Mouse (Mus musculus) erythroblast, embryonic 14.5 days (primary cell): Measurements from ENCODE around the gene Sik1. TPM values are rescaled to one million over a fixed set of nuclear protein-coding genes. Genes with fewer than 3 reads are reported as not detected.
"Not testable (repeated sequence)": the region's sequence is repeated elsewhere in the genome, so short reads cannot be mapped to it uniquely, and the experiment has no call there.

Source experiments
- H3K27me3 ChIP-seq: 2 replicates; pipeline ENCODE4 v1.6.1; 2012; ENCODE audit warnings: inconsistent platforms; ENCODE audit not compliant: control insufficient read depth
- H3K36me3 ChIP-seq: 2 replicates; pipeline ENCODE4 v1.6.1; 2012; ENCODE audit warnings: mild to moderate bottlenecking, inconsistent platforms; ENCODE audit not compliant: control insufficient read depth
- H3K4me1 ChIP-seq: 2 replicates; pipeline ENCODE4 v1.6.1; 2012; ENCODE audit warnings: inconsistent platforms; ENCODE audit not compliant: control insufficient read depth
- H3K4me3 ChIP-seq: replicated peaks from 2 replicates; pipeline ENCODE3; 2012; ENCODE audit warnings: moderate library complexity, mild to moderate bottlenecking, inconsistent platforms
- H3K9me3 ChIP-seq: 2 replicates; pipeline ENCODE4 v1.6.1; 2012; ENCODE audit warnings: low read length, inconsistent platforms, mixed read lengths; ENCODE audit not compliant: control insufficient read depth
- GATA1 ChIP-seq: IDR thresholded peaks from 2 replicates; pipeline ENCODE4 v1.6.1; 2012; ENCODE audit warnings: low read length, inconsistent platforms, mixed read lengths
- TAL1 ChIP-seq: IDR thresholded peaks from 3 replicates; pipeline ENCODE4 v1.6.1; 2012; ENCODE audit warnings: low read length, inconsistent platforms, mixed read lengths
- polyA plus RNA-seq: library from polyadenylated mRNA; stranded (reverse); fragments of >175 nt; gene quantifications from 2 replicates; pipeline ENCODE4 v1.2.3, GENCODE M21; 2012

The Sik1 gene
- polyA plus RNA-seq, 1 experiment = 0.87 TPM

DNA sequence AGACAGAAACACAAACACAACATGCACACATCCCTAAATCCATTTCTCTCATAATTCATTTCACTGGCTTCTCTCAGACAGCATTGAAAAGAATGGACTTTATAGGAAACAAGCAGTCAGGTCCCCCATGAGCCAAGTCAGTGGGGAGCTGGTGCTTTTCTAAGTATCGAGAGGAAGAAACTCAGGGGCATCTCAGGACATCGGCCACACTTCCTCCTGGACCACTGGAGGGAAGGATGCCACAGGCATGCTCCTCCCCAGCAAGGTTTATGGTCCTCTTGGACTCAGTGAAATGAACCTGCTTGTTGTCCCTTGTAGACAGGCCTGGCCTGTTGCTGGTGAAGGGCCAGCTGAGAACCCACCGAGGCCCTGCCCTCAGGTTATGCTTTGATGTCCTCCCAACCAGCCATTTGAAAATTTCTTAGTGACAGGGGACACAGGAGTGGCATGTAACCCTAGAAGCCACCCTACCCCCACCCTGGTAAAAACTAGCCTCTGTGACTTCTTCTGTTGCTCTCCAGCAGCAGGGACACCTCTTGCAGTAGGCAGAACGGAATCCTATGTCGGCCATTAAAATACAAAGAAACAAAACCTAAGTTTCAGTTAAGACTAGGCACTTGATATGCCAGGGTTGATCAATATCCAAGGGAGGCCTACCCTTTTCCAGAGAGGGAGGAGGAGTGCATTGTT is 37.9 kb upstream of the Sik1 start:
- Histone ChIP-seq H3K4me1 (peaks cover 57% of the 10 kb centered on the region), H3K36me3 (no peaks in the 10 kb centered on the region), H3K9me3 (no peaks in the 10 kb centered on the region), H3K4me3 (no peak overlapping the region), H3K27me3 (no peaks in the 10 kb centered on the region)
- TF ChIP-seq GATA1 (no peak), TAL1 (no peak)

DNA sequence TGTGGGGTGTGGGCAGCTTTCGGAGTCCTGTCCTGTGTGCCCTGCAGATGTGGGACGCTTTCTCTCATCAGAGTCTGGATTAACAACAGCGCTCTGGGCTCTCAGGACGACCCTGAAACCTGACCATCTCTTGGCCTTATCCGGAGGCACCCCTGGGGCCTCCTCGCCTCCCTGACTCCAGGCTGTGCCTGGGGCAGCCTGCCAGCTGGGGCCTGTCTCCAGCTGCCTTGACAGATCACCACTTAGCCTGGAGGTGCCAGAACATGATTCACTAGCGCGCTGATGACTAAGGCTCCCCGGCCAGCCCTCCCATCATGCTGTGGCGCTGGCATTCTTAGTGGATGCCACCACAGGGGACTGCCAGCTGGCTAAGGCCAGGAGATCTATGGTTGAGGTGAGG is 37.1 kb upstream of the Sik1 start:
- Histone ChIP-seq H3K36me3 (no peaks in the 10 kb centered on the region), H3K4me3 (no peak overlapping the region), H3K4me1 (peaks cover 50% of the 10 kb centered on the region), H3K9me3 (no peaks in the 10 kb centered on the region), H3K27me3 (no peaks in the 10 kb centered on the region)
- TF ChIP-seq TAL1 (no peak), GATA1 (no peak)

DNA sequence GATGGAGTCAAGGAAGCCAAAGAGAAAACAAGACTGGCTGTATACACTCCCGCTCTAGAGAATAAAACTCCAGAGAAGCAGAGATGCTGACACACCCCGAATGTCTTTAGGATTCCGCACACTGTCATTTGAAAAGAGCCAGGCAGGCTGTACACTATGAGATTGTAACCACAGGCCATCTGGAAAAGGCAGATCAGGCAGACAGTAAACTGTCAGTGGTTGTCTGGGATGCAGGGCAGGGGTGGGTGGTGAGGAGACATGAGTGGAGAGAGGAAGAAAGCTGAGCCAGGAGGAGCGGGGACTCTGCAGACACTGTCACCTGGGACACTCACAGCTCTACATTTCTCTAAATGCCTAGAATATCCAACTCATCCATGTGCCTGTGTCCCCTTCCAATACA is 36.3 kb upstream of the Sik1 start:
- no peak overlapping the region for H3K4me3 ChIP-seq
- TF ChIP-seq TAL1 (no peak), GATA1 (no peak)
- H3K9me3 ChIP-seq = no peaks in the 10 kb centered on the region
- peaks cover 41% of the 10 kb centered on the region for H3K4me1 ChIP-seq
- no peaks in the 10 kb centered on the region for H3K36me3 ChIP-seq
- H3K27me3 ChIP-seq = no peaks in the 10 kb centered on the region

DNA sequence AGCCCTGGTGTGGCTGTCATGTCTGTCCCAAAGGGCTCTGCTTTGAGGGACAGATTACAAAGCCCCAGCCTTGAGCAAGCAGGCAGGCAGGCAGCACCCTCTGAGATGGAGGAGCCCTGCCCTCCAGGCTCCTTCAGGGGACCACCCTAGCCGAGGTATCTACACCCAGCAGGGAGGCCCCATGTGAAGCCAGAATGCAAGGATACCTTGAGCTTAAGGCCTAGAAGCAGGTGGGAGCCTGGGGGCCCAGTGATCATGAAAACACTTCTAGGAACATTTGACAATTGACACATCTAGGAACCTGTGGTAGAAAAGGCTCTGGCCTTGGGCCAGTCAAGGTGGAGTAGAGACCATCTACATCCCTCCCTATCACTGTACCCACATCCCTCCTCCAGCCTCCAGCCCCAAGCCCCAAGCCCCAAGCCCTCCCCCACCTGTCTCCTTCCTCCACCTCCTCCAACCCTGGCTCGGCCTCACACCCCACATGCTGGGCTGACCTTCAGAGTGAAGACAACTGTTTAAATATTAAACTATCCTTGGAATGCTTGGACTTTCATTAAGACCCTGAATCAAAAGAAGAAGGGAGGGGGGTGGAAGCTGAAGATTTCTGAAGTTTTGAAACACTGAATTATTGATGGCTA is 34.8 kb upstream of the Sik1 start:
- Histone ChIP-seq H3K9me3 (no peaks in the 10 kb centered on the region), H3K36me3 (no peaks in the 10 kb centered on the region), H3K4me1 (peaks cover 32% of the 10 kb centered on the region), H3K27me3 (no peaks in the 10 kb centered on the region), H3K4me3 (no peak overlapping the region)
- no peak for TF ChIP-seq GATA1
- no peak for TF ChIP-seq TAL1

DNA sequence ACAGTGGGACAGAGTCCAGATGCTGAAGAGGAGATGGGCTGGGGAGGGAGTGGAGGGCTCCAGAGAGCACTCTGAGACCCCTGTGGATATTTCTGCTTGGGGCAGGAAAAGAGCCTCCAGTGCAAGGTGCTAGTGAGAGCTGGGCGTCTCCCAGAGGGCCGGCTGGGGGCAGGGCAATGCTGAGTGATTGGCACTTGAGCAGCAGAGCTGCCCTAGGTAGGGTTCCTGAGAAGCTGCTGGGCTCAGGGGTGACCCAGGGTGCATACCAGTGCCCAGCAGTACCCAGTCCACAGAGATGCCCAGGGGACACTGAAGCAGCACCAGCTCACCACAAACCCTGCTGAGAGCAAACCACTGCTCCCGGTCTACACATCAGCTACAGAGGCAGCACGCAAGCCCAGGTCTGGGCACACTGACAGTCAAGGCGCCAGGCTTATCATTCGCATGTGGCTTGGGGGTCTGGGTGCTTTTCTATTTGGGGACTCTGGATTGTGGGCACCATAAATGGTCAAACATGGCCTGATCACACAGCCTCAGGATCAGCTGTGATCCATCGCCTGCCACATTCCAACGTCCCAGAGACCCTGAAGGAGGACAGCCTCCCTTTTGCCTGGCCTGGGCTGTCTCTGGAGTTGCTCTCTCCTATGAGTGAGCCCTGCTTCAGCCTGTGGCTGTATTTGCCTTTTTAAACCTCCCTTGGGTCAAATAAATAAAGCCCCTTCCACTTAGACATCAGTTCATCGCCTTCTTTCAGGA is 34.0 kb upstream of the Sik1 start:
- Histone ChIP-seq H3K36me3 (no peaks in the 10 kb centered on the region), H3K4me3 (no peak overlapping the region), H3K4me1 (peaks cover 32% of the 10 kb centered on the region), H3K27me3 (no peaks in the 10 kb centered on the region), H3K9me3 (no peaks in the 10 kb centered on the region)
- no peak for TF ChIP-seq TAL1
- TF ChIP-seq GATA1 = no peak

DNA sequence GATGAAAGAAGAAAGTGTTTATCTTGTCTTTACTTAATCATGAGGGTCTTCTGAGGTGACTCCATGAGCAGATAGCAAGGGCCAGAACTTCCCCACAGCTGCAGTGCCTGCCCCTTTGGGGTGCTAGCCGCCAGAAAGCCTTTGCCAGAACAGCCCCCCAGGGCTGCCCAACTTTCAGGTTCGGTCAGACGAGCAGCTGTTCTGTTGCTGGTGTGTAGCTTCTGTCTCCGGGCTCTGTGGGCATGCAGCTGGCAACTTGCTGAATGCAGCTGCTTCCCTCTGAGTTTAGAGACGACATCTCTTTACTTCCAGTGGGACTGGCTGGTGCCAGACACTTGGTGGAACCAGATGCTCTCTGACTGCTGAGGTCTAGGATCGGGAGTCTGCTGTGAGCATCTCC is 32.9 kb upstream of the Sik1 start:
- H3K36me3 ChIP-seq = no peaks in the 10 kb centered on the region
- H3K4me1 ChIP-seq = peaks cover 32% of the 10 kb centered on the region
- no peak overlapping the region for H3K4me3 ChIP-seq
- no peaks in the 10 kb centered on the region for H3K9me3 ChIP-seq
- no peaks in the 10 kb centered on the region for H3K27me3 ChIP-seq
- TF ChIP-seq TAL1 = no peak
- no peak for TF ChIP-seq GATA1

DNA sequence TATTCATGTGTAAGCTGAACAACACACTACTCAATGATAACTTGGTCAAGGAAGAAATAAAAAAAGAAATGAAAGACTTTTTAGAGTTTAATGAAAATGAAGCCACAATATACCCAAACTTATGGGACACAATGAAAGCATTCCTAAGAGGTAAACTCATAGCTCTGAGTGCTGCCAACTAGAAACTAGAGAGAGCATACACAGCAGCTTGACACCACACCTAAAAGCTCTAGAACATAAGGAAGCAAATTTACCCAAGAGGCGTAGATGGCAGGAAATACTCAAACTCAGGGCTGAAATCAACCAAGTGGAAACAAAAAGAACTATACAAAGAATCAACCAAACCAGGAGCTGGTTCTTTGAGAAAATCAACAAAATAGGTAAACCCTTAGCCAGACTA is 29.1 kb upstream of the Sik1 start:
- not testable (repeated sequence) for H3K9me3 ChIP-seq, H3K4me1 ChIP-seq, H3K4me3 ChIP-seq, H3K36me3 ChIP-seq, H3K27me3 ChIP-seq

DNA sequence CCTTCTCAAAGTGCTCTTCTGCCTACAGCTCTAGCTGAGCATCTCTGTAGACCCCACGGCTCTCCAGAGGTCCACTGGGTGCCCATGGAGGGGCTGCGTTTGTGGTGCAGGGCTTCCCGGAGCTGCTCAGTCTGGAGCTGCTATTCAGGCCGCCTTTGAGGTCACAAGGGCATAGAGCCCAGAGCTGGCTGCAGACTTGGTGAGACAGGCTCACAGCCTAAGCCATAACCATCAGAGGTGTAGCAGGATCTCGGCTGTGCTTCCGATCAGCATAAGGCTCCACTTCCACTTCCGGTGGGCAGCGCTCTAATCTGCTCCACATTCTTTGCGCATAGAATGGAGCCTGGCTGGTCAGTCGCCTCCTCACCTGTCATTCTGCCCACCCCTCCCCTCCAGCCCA is 23.8 kb upstream of the Sik1 start:
- no peaks in the 10 kb centered on the region for H3K36me3 ChIP-seq
- H3K9me3 ChIP-seq = no peaks in the 10 kb centered on the region
- no peak for TF ChIP-seq GATA1
- no peak for TF ChIP-seq TAL1
- no peak overlapping the region for H3K4me3 ChIP-seq
- no peaks in the 10 kb centered on the region for H3K27me3 ChIP-seq
- no peaks in the 10 kb centered on the region; the same call in 1 of the 2 replicates for H3K4me1 ChIP-seq

DNA sequence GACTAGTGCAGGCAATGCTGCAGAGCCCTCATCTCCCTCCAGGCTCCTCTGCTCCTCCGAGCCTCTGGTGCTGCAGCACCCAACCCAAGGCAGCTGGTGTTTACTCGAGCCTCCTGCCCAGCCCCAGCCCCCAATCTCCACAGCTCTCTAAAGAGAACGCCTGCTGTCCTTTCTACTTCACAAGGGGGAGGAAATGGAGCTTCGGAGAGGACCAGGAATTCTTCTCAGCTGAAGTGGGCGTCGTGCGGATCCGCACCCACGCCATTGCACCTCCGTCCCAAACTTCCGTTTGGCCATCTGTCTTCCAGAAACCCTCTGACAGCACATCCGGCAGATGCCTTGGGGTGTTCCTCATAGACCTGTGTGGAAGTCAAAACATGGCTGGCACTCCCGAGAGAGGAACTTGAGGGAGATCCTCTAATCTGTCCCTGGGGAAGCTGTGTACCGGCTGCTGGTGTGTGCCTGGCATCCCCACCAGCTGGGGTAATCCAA is 22.1 kb upstream of the Sik1 start:
- TF ChIP-seq GATA1 (no peak), TAL1 (no peak)
- Histone ChIP-seq H3K36me3 (no peaks in the 10 kb centered on the region), H3K4me1 (no peaks in the 10 kb centered on the region; the same call in 1 of the 2 replicates), H3K9me3 (no peaks in the 10 kb centered on the region), H3K27me3 (no peaks in the 10 kb centered on the region), H3K4me3 (no peak overlapping the region)
